Mouse (Mus musculus) layer of hippocampus, postnatal 14 days (tissue): ENCODE data around the gene Miga2. TPM values are rescaled to one million over a fixed set of nuclear protein-coding genes. Genes with fewer than 3 reads are reported as not detected.

Experiments used
- DNase-seq, 2 experiments: peaks; one replicate each; pipeline ENCODE4 v3.0.0; 2021 to 2022; ENCODE audit warnings: low spot score in 2 of 2, mixed read lengths in 1 of 2
- total RNA-seq, 2 experiments: library from RNA; stranded (reverse); gene quantifications; 2 replicates each; pipeline ENCODE4 v1.2.3; 2021

The Miga2 gene
- total RNA-seq, 2 experiments from 2014 or later: 105 to 115 TPM

DNA sequence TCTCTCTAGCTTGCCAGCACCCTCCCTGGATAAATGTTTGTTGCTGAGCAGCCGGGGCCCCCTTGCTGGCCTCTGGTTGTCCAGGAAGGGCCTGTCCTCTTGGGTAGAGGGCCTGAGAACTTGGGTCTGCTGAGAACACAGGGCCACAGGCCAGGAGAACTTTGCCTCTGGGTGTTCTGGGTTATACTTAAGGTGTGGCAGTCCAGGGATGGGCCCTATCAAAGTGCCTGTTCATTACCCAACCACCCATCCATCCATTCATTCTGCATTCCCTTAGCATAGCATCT, 29.3 kb downstream of the Miga2 start:
- no peak for DNase-seq

DNA sequence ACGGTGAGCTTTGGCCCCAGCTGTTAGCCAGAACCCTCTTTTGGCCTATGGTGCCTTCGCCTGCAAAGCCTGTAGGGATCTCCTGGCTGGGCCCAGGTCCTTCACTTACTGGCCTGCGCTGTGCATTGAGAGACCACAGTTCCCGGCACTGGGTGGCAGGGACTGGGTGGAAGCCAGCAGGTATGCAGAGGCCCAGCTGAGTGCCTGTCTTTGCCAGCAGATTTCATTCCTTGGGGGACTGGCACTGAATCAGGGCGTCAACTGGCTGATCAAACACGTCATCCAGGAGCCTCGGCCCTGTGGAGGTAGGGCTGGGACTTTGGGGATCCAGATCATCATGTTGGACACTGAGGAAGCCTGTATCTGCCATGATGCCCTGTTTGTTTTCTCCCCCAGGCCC, 31.7 kb downstream of the Miga2 start:
- no peak for DNase-seq

DNA sequence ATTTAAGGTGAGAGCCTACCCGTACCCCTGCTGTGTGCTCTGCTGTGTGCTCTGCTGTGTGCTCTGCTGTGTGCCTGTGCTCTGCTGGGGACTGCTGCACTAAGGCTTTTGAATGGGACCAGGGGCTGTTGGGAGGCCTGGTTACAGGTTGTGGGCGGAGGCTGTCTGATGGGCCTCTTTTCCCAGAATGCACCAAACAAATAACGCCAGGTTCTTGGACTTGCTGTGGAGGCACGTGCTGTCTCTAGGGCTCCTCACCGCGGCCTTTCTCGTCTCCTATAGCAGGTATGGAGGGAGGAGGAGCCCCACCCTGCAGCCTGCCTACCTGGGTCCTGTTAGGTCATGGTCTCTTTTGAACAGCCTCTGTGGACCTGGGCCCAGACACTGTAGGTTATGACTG, 32.2 kb downstream of the Miga2 start:
- no peak for DNase-seq

DNA sequence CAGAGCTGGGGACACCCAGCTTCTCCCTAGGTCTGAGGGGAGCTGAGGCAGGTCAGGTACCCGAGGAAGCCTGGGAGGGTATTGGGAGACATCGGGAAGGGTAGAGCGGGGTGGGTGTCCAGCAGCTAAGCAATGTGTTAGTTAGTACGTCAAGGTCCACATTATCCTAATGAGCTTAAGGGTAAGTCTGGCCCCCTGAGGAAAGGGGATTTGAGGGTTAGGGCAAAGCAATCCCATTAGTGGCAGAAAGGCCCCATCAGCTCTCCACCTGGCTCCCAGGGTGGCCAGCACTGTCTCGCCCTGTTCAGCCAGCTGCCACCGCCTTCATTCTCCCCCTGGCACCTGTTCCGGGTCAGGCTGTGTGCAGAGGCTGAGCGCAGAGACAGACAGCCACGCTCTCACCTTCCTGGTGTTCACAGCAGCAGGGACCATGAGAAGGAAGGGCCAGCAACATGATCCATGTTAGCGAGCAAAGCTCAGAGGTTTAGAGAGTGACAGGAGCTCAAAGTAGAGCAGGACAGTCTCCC, 34.0 kb downstream of the Miga2 start:
- no peak for DNase-seq

DNA sequence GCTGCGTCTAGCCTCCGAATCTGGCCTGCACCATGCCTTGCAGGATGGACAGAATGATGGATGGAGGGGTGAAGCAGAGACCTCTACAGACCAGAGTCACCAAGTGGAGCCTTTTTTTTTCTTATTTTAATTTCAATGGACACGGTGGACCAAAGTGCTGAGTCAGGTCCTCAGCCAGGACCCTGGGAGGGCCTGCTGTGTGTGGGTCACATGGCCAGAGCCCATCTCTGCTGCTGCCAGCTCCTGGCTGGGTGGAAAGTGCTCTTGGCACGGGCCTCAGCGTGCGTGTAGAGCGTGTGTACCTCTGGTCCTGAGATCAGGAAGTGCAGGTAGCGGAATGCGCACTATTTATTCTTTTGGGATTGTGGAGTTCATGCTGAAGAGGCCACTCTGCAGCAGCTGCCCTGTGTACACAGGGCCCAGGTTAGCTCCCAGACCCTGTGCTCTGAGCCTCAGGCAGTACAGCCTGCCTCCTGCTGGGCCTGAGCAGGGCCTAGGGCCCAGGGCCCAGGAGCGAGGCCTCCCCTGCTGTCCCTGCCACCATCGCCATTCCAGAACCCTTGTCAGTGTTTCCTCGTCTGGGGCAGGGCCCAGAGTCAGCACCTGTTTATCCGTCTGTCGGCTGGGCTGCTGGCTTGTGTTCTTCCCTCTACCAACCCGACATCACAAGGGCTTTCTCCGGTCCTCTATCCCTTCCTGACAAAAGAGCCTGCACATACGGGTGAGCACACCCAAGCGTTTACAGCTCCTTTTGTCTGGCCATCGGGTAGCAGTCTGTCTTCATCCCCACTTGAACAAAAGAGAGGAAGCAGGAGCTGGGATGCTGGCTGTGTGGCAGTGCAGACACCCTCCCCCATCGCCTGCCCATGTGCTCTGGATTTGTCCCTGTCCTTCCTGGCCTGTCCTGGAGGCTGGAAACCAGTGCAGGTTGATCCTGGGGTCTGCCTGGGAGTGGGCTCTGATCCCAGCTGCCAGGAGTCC, 35.4 kb downstream of the Miga2 start:
- peak; percentile 59 to 72 for DNase-seq

DNA sequence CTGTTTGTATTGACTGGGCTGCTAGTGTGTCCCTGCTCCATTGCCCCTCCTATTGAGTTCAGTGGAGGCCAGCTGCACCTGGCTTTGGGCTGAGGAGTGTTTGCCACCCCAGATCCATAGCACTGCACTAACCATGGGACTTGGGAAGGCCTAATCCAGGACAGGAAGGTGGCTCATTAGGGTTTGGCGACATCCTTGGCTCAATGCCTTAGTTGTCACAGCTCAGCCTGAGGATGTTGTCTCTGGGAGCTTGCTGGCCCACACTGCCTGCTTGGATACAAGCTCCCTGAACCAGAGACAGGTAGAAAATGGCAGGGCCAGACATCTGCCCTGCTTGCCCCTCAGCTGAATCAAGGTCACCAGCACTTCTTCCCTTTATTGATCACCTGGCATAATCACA, 37.5 kb downstream of the Miga2 start:
- no peak for DNase-seq

DNA sequence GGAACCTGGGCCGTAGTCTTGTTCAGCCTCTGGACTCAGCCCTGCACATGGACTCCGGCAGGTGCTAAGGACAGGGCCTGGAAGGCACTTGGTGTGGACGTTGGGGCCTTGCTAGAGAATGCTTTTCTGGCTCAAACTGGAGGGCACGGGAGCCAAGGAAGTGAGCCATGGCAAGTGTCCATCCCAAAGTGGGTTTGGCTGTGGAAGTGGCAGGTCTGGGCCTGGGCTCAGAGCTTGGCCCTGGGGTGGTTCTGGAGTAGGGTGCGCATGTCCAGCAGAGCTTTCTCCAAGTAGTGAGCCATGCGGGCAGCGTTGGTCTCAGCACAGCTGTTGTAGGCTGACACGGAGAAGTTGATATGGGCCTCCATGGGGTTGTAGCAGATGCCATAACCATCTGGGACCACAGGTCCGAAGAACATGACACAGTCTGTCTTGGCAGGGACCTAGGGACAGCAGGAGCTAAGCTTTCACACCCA, 38.4 kb downstream of the Miga2 start:
- DNase-seq: peak in 1 of 2 experiments; percentile 35

DNA sequence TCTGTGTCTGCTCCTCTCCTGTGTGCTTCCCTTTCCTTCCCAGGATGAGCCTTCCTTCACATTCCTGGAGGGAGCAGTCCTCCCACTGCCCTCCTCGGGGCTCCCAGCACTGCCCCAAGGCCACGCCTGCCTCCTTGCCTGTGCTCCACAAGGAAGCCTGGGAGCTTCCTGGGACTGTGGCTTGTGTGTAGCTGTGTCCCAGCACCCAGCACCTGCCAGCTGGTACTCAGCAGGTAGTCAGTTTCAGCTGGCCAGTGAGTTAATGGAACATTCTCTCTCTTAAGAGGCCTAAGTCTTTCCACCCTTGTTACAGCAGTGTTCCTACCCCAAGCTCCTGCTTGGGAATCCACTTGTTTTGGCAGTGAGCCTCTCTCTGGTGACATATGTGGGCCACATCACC, 38.8 kb downstream of the Miga2 start:
- DNase-seq: no peak

DNA sequence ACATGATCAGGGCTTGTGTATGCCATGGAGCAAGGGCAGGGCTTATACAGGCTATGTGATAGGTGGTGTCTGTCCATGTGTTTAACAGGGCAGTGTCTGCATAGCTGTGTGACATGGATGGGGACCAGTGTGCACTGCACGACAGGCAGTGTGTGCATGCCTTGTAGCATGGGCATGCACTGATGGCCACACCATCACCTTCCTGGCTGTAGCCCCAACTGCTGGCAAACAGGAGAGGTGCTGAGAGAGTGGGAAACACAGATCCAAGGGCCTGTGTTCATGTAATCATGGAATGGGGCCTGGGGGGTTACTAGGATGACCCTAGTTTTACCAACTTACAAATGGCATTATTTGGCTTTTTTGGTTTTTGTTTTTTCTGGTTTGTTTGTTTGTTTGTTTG, 39.8 kb downstream of the Miga2 start:
- DNase-seq: no peak

DNA sequence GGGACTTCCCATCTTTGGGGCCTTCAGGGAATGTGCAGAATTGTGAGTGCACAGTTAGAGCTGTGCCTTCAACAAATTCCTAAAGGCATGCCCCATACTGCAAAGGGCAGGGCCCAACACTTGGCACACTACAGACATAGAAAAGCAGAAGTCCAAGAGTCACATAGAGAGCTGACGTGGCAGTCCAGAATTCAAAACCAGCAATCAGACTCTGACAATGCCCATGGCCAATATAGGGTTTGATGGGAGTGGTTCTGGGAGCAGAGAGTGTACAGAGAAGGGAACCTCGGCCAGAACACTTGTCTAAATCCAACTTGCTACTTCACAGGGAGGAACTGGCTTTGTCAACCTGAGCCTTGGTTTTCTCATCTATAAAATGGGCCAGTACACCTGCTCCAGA, 43.2 kb downstream of the Miga2 start:
- DNase-seq: no peak

DNA sequence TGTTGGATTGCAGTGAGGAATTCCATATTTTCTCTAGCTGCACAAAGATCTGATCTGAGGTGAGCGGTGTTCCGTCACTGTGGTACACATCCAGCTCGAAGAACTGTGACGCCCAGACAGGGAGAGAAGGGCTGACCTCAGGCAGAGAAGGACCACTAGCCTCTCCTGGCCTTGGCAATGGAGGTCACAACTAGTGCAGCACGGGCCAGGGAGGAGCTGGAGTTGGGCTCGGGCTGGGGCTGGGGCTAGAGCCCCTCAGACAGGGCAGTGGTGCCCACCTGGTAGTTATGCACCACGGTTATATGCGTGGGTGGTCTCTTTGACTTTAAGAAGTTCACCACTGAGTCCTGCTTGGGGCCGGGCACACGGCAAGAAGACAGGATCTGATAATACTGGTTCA, 43.7 kb downstream of the Miga2 start:
- DNase-seq: no peak

DNA sequence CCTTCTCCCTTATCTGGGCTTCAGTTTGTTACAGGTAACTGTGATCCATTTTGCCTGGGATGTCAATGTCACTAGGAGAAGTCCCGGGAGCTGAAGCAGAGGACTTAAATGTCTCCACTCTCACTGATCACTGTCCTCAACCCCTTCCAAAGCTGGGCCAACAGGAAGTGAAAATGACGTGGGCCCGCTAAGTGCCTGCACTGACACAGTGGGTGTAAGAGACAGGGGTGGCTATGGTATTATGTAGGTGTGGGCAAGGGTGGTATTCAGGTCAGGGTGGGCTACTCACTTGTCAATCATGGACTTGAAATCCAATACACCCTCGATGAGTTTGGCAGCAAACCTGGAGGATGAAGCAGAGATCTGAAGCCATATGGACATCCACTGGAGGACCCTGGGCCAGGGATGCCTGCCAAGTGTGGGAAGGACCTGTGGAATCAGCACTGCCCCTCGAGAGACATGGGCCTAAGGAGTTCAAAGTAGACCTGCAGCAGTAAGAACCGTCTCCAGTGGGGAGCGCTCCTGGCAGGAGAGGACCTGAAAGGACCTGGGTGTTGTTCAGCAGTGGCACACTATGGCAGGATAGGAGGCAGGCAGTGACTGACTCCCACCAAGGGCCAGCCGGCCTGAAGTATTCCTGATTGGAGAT, 44.5 kb downstream of the Miga2 start:
- DNase-seq: no peak

DNA sequence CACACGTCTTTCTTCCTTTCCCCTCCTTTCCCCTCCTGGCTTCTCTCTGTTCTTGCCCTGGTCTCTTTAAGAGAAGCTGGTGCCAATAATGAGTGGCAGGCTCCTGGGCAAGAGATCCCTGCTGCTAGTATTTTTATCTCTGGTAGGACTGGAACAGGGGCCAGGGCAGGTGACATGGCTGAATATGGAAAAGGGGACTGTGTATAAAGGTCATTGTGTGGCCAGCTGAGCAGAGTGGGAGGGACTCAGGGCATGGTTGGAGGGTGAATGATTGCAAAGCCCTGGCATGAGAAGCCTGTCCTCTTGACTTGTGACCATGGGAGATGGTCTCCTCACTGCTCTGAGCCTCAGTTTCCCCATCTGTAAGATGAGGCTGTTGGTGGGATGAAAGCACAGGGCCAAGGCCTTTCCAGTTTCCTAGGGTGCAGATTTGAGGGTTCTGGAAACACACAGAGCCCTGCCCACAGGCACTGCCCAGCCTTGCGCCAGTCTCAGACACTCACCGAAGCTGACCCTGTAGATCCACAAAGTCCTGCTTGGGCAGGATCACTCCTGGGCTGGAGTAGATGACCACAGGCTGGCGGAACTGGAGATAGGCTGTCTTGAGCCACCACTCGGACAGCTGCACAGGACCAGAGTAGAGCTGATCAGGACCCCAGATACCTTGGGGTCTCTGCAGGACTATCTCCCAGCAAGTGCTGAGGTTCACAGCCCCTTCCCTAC, 45.6 kb downstream of the Miga2 start:
- no peak for DNase-seq

DNA sequence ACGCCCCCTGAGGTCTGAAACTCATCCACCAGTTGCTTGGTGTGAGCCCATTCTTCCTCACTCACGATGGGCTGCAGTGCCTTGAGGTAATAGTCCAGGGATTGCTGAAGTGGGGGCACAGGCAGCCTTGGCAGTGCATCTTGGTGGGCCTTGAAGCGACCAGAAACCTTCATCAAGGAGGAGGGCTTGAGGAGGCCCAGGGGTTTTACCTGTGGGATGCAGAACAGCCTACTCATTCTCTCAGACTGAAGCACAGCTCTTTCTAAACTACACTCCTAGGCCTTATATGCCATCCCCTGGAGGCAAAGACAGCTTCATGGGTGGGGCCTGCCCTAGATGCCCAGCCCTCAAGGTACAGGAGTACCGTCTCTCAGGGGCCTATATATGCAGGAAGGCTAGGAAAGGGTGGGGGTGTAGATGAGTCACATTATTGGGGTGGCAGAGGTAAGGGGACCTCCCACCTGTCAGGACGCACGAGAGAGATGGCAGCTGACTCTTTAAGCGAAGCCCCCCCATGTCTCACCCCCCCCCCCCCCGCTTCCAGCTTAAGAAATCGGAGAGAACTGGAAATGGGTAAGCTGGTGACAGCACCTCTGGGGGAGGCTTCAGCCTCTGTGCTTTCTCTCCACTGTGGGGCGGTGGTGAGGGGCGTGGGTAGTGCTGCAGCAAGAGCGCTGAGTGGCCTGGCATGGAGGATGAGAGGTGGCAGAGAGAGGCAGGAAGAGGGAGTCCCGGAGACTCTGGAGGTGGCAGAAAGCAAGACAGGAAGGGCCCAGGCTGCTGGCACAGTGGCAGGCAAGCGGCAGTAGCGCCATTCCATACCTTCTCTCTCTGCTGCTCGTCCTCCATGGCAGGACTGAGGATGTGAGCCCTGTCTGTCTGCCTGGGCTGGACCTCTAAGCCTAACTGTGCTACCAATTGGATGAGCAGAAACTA, 49.3 kb downstream of the Miga2 start:
- DNase-seq: no peak

DNA sequence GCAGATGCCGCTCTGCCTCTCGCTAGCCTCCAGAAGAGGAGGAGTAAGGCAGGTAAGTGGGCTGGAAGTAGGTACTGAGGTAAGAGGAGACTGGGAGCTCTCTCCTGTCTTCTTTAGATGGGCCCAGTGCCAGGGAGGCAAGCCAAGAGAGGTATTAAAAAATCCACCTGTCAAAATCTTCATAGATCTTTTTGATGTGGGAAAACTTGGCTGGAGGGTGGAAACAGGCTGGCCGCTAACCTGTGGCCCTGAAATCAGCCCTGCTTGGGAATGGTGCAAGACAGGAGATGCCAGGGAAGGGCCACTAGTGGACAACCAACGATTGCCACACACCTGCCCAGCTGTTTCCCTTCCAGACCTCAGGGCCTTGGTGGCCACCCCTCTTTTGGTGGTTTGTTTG, 50.1 kb downstream of the Miga2 start:
- DNase-seq: no peak

DNA sequence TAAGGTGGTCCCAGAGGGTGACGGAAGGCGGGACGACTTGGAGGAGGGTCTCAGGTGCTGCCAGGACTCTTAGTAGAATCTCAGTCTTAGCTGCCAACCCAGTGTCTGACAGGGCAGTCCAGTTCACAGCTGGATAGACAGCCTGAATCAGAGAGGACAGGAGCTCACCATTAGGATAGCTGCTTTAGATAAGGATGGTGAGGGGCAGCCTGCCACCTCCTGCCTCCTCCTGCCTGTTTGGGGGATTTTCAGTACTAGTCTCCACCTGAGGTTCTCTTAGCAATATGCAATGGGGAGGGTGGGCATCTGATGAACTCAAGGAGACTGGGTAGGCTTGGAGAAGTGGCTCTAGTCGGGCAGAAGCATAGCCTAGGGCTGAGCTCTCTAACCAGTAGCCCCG, 50.6 kb downstream of the Miga2 start:
- DNase-seq: no peak

DNA sequence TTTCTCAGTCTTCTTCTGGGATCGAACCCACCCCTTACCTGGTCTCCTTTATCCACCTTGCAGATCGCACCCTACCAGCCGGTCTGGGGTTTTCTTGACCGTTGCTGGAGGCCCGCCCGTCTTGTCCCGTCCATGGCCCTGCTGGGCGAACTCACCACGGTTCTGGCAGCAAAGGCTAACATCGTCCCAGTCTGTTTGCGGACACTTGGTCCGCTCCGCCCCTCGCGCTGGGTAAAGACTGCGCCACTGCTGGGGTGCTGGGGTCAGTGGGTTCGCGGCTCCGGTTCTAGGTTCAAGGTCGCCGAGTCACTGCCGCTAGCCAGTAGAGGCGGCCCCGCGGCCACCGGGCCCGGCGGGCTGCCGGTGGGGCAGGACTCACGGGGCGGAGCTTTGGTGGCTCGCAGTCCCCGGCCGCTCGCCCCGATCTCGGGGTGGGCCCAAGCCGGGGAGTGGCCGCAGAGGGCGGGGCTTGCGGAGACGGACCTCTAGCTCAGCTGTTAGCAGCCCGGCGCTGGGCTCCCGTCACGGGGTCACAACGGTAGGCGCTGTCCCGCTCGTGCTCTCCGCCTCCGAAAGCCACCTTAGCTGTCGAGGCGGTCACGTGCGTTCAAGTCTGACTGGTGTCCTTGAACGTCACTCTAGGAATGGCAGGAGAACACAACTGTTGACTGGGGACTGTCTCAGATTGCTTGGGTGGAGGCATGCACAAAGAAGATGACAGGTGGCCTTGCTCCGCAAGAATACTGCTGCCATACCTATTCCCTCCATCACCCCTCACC, 51.3 kb downstream of the Miga2 start, which contains the start of gene Crat:
Gene Crat, minus strand, starts transcription at position 657 of the 779 bp plus-strand sequence.
- peak; percentile 91 to 93 for DNase-seq

DNA sequence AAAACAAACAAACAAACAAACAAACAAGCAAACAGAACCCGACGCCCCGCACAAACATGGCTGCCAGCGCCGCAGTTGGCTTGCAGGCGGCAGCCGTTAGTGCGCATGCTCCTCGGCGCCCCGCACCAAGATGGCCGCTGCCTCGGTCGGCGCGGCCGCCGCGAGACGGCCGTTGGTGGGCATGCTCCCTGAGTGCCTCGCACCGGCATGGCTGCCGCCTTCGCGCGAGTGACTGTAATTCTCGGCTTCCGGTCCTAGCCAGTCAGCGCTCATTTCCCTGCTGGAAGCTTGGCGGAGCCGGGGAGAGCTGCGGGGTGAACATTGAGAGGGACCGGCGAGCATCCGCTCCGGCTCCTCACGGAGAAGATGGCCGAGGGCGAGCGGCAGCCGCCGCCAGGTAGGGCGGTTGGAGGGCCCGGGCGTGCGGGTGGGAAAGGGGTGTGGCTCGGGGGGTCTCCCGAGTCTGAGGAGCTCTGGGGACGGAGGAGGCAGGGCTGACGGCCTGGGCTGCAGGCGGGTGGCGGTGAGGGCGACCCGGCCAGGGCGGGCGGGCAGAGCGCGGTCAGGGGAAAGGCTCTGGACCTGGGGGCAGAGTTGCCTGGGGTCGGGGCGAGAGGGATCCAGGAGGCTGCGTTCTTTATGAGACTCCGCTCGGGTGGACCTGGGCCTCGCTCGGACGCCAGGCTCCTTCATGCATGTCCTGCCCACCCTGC, 52.1 kb downstream of the Miga2 start, which contains the start of gene Ptpa:
Gene Ptpa, plus strand, starts transcription at position 104 of the 713 bp plus-strand sequence.
- DNase-seq: peak; percentile 95

DNA sequence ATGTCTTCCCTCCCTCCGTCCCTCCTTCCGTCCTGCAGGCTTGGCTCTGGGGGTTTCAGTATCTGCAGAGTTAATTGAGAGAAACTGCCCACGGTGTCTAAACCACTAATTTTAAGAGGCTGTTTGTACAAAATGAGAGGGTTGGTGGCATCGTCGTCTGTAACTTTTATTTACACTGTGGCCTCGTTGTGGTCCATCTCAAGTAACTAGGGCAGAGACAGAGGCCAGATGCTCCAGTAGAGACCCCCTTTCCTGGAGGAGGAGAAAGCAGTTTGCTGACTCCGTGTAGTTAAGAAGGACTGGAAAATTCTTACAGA, 52.6 kb downstream of the Miga2 start:
- DNase-seq: no peak
